Mouse (Mus musculus): ENCODE measurements around the gene Cxcl14.
A peak's percentile ranks its signal among the peaks of the same experiment; 100 is the strongest.

Cxcl14 gene

GRCm38 (mm10) chr13:56288601-56289000, 7.8 kb downstream of the Cxcl14 start:
- peak; percentile 32 for DNase-seq

- DNase-seq: no peak
These were observed 9.3 kb downstream of the Cxcl14 start for GRCm38 (mm10) chr13:56287091-56287490.

- DNase-seq: no peak
These were observed 13.0 kb downstream of the Cxcl14 start for GRCm38 (mm10) chr13:56283321-56283720.

GRCm38 (mm10) chr13:56280356-56280755, 16.0 kb downstream of the Cxcl14 start:
- DNase-seq: no peak

- peak; percentile 90 for DNase-seq
These were observed 16.9 kb downstream of the Cxcl14 start for GRCm38 (mm10) chr13:56279439-56279838.

- no peak for DNase-seq
These were observed 21.2 kb downstream of the Cxcl14 start for GRCm38 (mm10) chr13:56275171-56275570.

GRCm38 (mm10) chr13:56270124-56270523, 26.2 kb downstream of the Cxcl14 start:
- DNase-seq: no peak

GRCm38 (mm10) chr13:56267396-56267795, 29.0 kb downstream of the Cxcl14 start:
- DNase-seq: no peak

GRCm38 (mm10) chr13:56266435-56266834, 29.9 kb downstream of the Cxcl14 start:
- peak; percentile 74 for DNase-seq

GRCm38 (mm10) chr13:56265661-56266060, 30.7 kb downstream of the Cxcl14 start:
- no peak for DNase-seq

GRCm38 (mm10) chr13:56262269-56262668, 34.1 kb downstream of the Cxcl14 start:
- DNase-seq: no peak

- peak; percentile 52 for DNase-seq
These were observed 36.0 kb downstream of the Cxcl14 start for GRCm38 (mm10) chr13:56260344-56260780.

- DNase-seq: no peak
These were observed 36.5 kb downstream of the Cxcl14 start for GRCm38 (mm10) chr13:56259926-56260250.

GRCm38 (mm10) chr13:56259021-56259925, 37.1 kb downstream of the Cxcl14 start:
- DNase-seq: peak; percentile 62

- DNase-seq: peak; percentile 67
These were observed 37.9 kb downstream of the Cxcl14 start for GRCm38 (mm10) chr13:56258196-56259020.

- no peak for DNase-seq
These were observed 38.7 kb downstream of the Cxcl14 start for GRCm38 (mm10) chr13:56257469-56258153.

- peak; percentile 43 for DNase-seq
These were observed 39.5 kb downstream of the Cxcl14 start for GRCm38 (mm10) chr13:56256716-56257299.

- DNase-seq: no peak
These were observed 43.0 kb downstream of the Cxcl14 start for GRCm38 (mm10) chr13:56253379-56253778.

- no peak for DNase-seq
These were observed 43.6 kb downstream of the Cxcl14 start for GRCm38 (mm10) chr13:56252783-56253182.

- peak; percentile 84 for DNase-seq
These were observed 44.3 kb downstream of the Cxcl14 start, which contains the start of gene Neurog1 for GRCm38 (mm10) chr13:56251924-56252619. Neurog1 (minus strand) TSS chr13:56252163.

GRCm38 (mm10) chr13:56251176-56251923, 45.0 kb downstream of the Cxcl14 start:
- peak; percentile 70 for DNase-seq
